Mouse (Mus musculus) adrenal gland, postnatal 25 days (tissue): ENCODE results near the gene Acy3. TPM values are rescaled to one million over a fixed set of nuclear protein-coding genes. Genes with fewer than 3 reads are reported as not detected.

Experiments used
- total RNA-seq: library from RNA; stranded (reverse); gene quantifications from 2 replicates; pipeline ENCODE4 v1.2.3, GENCODE M21; 2021

Acy3 gene
- total RNA-seq, 1 experiment from 2014 or later = 27.6 TPM

Other genes starting within 250 kb of the Acy3 start
- gene Kmt5b, start 219.1 kb upstream of the Acy3 start, total RNA-seq = 72.1 and 75.9 TPM in 2 replicates
- 72.2 and 82.8 TPM in 2 replicates for gene Chka, start 134.8 kb upstream of the Acy3 start, total RNA-seq
- gene Tcirg1, start 79.4 kb upstream of the Acy3 start, total RNA-seq = 83.9 and 87.0 TPM in 2 replicates
- gene Ndufs8, start 73.8 kb upstream of the Acy3 start, total RNA-seq = 338 and 341 TPM in 2 replicates
- 131 and 209 TPM in 2 replicates for gene Aldh3b1, start 56.8 kb upstream of the Acy3 start, total RNA-seq
- 46.5 and 69.6 TPM in 2 replicates for gene Unc93b1, start 51.4 kb upstream of the Acy3 start, total RNA-seq
- 0.48 and 1.3 TPM in 2 replicates for gene Aldh3b3, start 27.9 kb upstream of the Acy3 start, total RNA-seq
- 10.0 and 11.6 TPM in 2 replicates for gene Aldh3b2, start 14.2 kb upstream of the Acy3 start, total RNA-seq
- not detected in 2 replicates for gene Tbx10, start 6.2 kb downstream of the Acy3 start, total RNA-seq
- gene Nudt8, start 14.0 kb downstream of the Acy3 start, total RNA-seq = 18.7 and 24.8 TPM in 2 replicates
- gene Gm49405, start 14.1 kb downstream of the Acy3 start, total RNA-seq = 1.3 and 1.7 TPM in 2 replicates
- 0.76 and 2.4 TPM in 2 replicates for gene Doc2g, start 16.7 kb downstream of the Acy3 start, total RNA-seq
- 244 and 297 TPM in 2 replicates for gene Ndufv1, start 26.2 kb downstream of the Acy3 start, total RNA-seq
- gene Gstp1, start 51.4 kb downstream of the Acy3 start, total RNA-seq = 383 and 392 TPM in 2 replicates
- gene Gstp2, start 59.5 kb downstream of the Acy3 start, total RNA-seq = 58.6 and 65.7 TPM in 2 replicates
- gene Gstp3, start 73.0 kb downstream of the Acy3 start, total RNA-seq = 0.76 and 5.2 TPM in 2 replicates
- gene Cabp2, start 95.0 kb downstream of the Acy3 start, total RNA-seq = not detected in 2 replicates
- 84.7 and 88.0 TPM in 2 replicates for gene Cdk2ap2, start 110.6 kb downstream of the Acy3 start, total RNA-seq
- 54.8 and 73.7 TPM in 2 replicates for gene Pitpnm1, start 113.4 kb downstream of the Acy3 start, total RNA-seq
- 108 and 117 TPM in 2 replicates for gene Aip, start 139.3 kb downstream of the Acy3 start, total RNA-seq
- gene Gpr152, start 153.2 kb downstream of the Acy3 start, total RNA-seq = 0.12 TPM in 1 of 2 replicates, not detected in the other
- 0.94 and 1.3 TPM in 2 replicates for gene Cabp4, start 157.5 kb downstream of the Acy3 start, total RNA-seq
- gene Coro1b, start 162.0 kb downstream of the Acy3 start, total RNA-seq = 179 and 226 TPM in 2 replicates
- 3.9 and 6.0 TPM in 2 replicates for gene Ptprcap, start 167.0 kb downstream of the Acy3 start, total RNA-seq
- gene Rps6kb2, start 176.8 kb downstream of the Acy3 start, total RNA-seq = 48.8 and 52.6 TPM in 2 replicates
- gene Carns1, start 188.9 kb downstream of the Acy3 start, total RNA-seq = 2.6 and 4.1 TPM in 2 replicates
- gene Tbc1d10c, start 204.7 kb downstream of the Acy3 start, total RNA-seq = 1.0 TPM in 1 of 2 replicates, not detected in the other
- gene Ppp1ca, start 205.5 kb downstream of the Acy3 start, total RNA-seq = 373 and 392 TPM in 2 replicates
- gene Rad9a, start 215.1 kb downstream of the Acy3 start, total RNA-seq = 10.1 and 10.8 TPM in 2 replicates
- gene Clcf1, start 227.7 kb downstream of the Acy3 start, total RNA-seq = 11.0 and 14.5 TPM in 2 replicates
- gene AC109138.7, start 227.8 kb downstream of the Acy3 start, total RNA-seq = not detected in 2 replicates
- 56.8 and 60.4 TPM in 2 replicates for gene Pold4, start 245.3 kb downstream of the Acy3 start, total RNA-seq